Mouse (Mus musculus): Measurements from ENCODE around the gene Pou2f1.

The Pou2f1 gene

GRCm38 (mm10) chr1:165817264-165817663 lies 185.2 kb downstream of the Pou2f1 start:
- in situ Hi-C loops (cut with MboI, MseI), result loop anchor here (25.0 kb wide), 1 partner anchor 1755 kb away; the partner anchor contains the start of gene Sell

DNA sequence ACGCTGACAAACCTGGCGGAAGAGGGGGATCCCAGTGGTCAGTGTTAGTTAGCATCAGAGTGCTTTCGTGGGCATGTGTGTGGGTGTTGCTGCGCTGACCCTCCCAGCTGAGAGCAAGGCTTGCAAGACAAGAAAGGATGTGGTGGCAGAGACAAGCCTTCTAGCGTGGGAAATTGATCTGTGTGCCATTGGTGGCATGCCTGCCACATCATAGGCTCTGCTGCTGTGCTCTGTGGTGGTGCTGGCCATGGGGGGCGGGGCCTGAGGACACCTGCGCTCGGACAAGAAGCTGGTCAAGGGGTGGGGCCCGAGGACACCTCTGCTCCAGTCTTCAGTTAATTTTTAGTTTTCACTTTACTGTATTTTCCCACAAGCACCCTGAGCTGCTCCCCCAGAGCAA lies 186.1 kb downstream of the Pou2f1 start:
- in situ Hi-C loops (cut with MboI, MseI), result loop anchor here (25.0 kb wide), 1 partner anchor 1754 kb away; the partner anchor contains the start of gene Sell
